Mouse (Mus musculus) brain, embryonic 14.5 days (tissue): ENCODE measurements around the gene Arhgef1. TPM values are rescaled to one million over a fixed set of nuclear protein-coding genes. Genes with fewer than 3 reads are reported as not detected.
"Not testable (repeated sequence)": the region's sequence is repeated elsewhere in the genome, so short reads cannot be mapped to it uniquely, and the experiment has no call there.

Experiments
- DNase-seq: peaks from one replicate; pipeline ENCODE4 v3.0.0-alpha.2; 2011; ENCODE audit warnings: low read depth
- CTCF ChIP-seq: fragments of 200-500 bp; IDR thresholded peaks from 2 replicates; pipeline ENCODE4 v1.5.1; 2012; ENCODE audit warnings: inconsistent platforms, mild to moderate bottlenecking, moderate library complexity, borderline replicate concordance; ENCODE audit not compliant: insufficient read depth, insufficient read length; ENCODE audit errors: extremely low read depth
- POLR2A ChIP-seq: fragments of 200-500 bp; IDR thresholded peaks from 2 replicates; pipeline ENCODE4 v1.6.1; 2012; ENCODE audit warnings: mild to moderate bottlenecking, inconsistent platforms, borderline replicate concordance; ENCODE audit not compliant: poor library complexity, insufficient read depth, insufficient read length, severe bottlenecking; ENCODE audit errors: extremely low read depth
- polyA plus RNA-seq: library from polyadenylated mRNA; depleted of rRNA; stranded (reverse); fragments of >200 nt; gene quantifications from 2 replicates; pipeline ENCODE4 v1.2.3, GENCODE M21; 2012

The Arhgef1 gene
- polyA plus RNA-seq, 1 experiment = 196 TPM

- TF ChIP-seq POLR2A (no peak), CTCF (no peak)
- no peak for DNase-seq
Observed at GRCm38 (mm10) chr7:24891241-24892124, 11.2 kb upstream of the Arhgef1 start.

GRCm38 (mm10) chr7:24892125-24892583 lies 10.6 kb upstream of the Arhgef1 start:
- no peak for TF ChIP-seq POLR2A
- no peak for TF ChIP-seq CTCF
- no peak for DNase-seq

DNA sequence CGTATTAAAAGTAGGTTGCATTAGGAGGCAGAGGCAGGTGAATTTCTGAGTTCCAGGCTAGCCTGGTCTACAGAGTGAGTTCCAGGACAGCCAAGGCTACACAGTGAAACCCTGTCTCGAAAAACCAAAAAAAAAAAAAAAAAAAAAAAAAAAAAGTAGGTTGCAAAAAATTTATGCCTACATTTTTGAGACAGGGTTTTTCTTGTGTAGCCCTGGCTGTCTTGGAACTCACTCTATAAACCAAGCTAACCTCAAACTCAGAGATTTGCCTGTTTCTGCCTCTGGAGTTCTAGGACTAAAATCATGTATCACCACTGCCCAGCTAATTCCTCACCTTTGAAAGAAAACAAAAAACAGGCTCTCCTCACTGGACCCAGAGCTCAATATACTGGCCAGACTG lies 7.0 kb upstream of the Arhgef1 start:
- not testable (repeated sequence) for DNase-seq

- TF ChIP-seq CTCF = no peak
- no peak for TF ChIP-seq POLR2A
- no peak for DNase-seq
Observed at GRCm38 (mm10) chr7:24896269-24896668, 6.4 kb upstream of the Arhgef1 start.

GRCm38 (mm10) chr7:24897224-24897623 lies 5.5 kb upstream of the Arhgef1 start, which contains the start of gene Cd79a:
Gene Cd79a, plus strand, starts transcription at chr7:24897381.
- no peak for DNase-seq
- TF ChIP-seq POLR2A (no peak), CTCF (no peak)

GRCm38 (mm10) chr7:24897959-24898358 lies 4.8 kb upstream of the Arhgef1 start:
- TF ChIP-seq POLR2A (no peak), CTCF (no peak)
- DNase-seq = no peak

DNA sequence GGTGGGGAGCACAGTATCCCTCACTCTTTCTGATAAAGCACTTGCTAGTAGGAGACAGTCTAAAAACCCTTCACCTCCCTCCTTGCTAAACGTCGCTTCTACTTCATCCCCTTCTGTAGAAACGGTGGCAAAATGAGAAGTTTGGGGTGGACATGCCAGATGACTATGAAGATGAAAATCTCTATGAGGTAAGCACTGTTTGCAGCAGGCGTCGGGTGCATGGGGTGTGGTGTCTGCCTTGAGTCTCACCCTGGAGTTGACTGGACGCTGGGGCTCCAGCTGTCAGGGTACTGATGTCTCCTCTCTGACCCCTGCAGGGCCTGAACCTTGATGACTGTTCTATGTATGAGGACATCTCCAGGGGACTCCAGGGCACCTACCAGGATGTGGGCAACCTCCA lies 1.6 kb upstream of the Arhgef1 start:
- no peak for TF ChIP-seq POLR2A
- no peak for TF ChIP-seq CTCF
- no peak for DNase-seq

- DNase-seq = no peak
- TF ChIP-seq POLR2A (no peak), CTCF (no peak)
Observed at GRCm38 (mm10) chr7:24901842-24902241, 870 bp upstream of the Arhgef1 start.

DNA sequence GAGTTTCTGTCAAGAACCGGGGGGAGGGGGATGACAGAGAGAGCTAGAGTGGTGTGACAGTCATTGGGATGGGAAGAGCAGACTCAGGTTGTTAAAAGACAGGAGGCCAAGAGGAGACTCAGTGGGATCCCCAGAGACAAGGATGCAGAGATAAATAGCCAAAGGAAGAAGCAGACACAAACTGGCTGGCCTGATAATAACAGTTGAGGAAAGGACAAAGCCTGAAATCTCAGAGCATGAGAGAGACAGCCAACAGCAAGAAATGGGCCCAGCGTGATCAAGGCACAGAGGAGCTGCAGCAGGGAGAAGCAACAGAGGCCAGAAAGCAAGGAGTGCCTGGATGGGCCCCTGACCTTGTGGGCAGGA lies 465 bp upstream of the Arhgef1 start:
- no peak for DNase-seq
- no peak for TF ChIP-seq POLR2A
- TF ChIP-seq CTCF = no peak

DNA sequence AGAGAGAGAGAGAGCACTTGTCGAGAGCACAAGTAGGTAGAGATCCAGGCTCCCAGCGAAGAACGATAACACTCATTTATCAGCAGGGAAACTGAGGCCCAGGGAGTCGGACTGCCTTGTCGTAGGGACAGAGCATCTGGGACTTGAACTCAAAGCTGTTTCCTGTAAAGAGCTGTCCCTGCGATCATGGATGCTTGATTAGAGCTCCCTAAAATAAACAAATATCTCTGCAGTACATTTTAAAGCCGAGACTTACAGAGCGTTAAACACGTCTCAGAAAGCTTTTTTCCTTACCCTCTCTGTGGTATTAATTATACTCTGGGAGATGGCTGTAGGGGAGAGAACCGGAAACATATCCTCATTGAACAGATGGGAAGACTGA lies 723 bp downstream of the Arhgef1 start:
- DNase-seq = peak; percentile 12
- TF ChIP-seq CTCF = no peak
- TF ChIP-seq POLR2A = no peak

DNA sequence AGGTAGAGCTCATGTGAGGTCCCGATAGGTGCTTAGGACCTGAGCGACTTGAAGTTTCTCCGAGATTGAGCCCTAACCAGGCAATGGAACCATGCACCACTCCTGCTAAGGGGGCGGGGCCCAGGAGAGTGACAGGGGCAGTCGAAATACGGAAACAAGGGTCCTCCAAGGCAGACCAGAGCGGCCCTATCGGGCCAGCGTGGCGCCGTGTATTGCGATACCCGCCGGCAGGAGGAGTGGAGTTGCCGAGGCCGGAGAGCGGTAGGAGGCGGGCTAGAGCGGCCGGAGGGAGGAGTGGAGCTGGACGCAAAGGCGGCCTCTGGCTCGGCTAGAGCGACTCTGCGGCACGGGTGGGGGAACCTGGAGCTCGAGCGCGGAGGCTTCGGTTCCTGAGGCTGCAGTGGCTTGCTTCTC lies 1.4 kb downstream of the Arhgef1 start:
- TF ChIP-seq POLR2A (no peak; the same call in 1 of the 2 replicates), CTCF (peak; percentile 23; the same call in 1 of the 2 replicates)
- peak; percentile 100 for DNase-seq

DNA sequence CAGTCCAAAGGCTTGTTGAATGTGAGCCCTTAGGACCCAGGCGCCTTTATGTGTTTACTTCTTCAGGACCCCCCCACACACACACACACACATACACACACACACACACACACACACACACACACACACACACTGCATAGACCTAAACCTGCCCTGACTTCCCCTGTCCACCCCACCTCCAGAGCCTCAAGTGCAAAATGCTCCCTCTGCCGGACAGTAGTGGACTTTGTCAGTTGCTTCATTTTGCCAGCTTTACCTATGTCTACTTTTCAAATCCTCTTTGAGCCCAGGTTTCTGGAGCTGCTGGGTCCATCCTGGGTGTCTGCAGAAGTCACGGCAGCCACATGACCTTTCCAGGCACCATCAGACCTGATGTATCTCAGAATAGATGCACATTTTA lies 2.2 kb downstream of the Arhgef1 start:
- DNase-seq = peak; percentile 80
- TF ChIP-seq CTCF (peak; percentile 75), POLR2A (no peak)
